Mouse (Mus musculus) left cerebral cortex, postnatal 4 days (tissue): Measurements from ENCODE around the gene Nrcam. TPM values are rescaled to one million over a fixed set of nuclear protein-coding genes. Genes with fewer than 3 reads are reported as not detected.
"Not testable (repeated sequence)": the region's sequence is repeated elsewhere in the genome, so short reads cannot be mapped to it uniquely, and the experiment has no call there.

Source experiments
- DNase-seq: peaks from one replicate; pipeline ENCODE4 v3.0.0-alpha.2; 2022
- intact Hi-C: fragments of 180-260 bp; cut with DNase I; formaldehyde crosslinking; loops from one replicate; pipeline ENCODE4 v1.15.1; 2025
- total RNA-seq, 2 experiments: library from RNA; stranded (reverse); gene quantifications; 2 replicates each; pipeline ENCODE4 v1.2.3; 2021

Gene Nrcam
- total RNA-seq: 100 to 1,000 TPM; 323 to 345 TPM

GRCm38 (mm10) chr12:44328381-44329315 is at the start of gene Nrcam:
Nrcam (plus strand) TSS chr12:44328885.
- intact Hi-C loops: loop anchor here (5.0 kb wide), 1 partner anchor 219 kb away; no protein-coding TSS in a partner anchor
- peak; percentile 82 for DNase-seq

- intact Hi-C loops, DNase-seq: not testable (repeated sequence)
Observed at GRCm38 (mm10) chr12:44280147-44280546, 48.5 kb upstream of the Nrcam start.

GRCm38 (mm10) chr12:44281534-44281933 is 47.2 kb upstream of the Nrcam start:
- no peak for DNase-seq
- intact Hi-C loops: no loop called here

- intact Hi-C loops: no loop called here
- DNase-seq: no peak
Observed at GRCm38 (mm10) chr12:44283378-44283777, 45.3 kb upstream of the Nrcam start.

- no peak for DNase-seq
- intact Hi-C loops: loop anchor here (5.0 kb wide), 1 partner anchor 260 kb away; no protein-coding TSS in a partner anchor
Observed at GRCm38 (mm10) chr12:44286992-44287391, 41.7 kb upstream of the Nrcam start.

GRCm38 (mm10) chr12:44292281-44292680 is 36.4 kb upstream of the Nrcam start:
- peak; percentile 73 for DNase-seq
- intact Hi-C loops: loop anchor here (5.0 kb wide), 1 partner anchor 280 kb away; no protein-coding TSS in a partner anchor

GRCm38 (mm10) chr12:44300793-44301192 is 27.9 kb upstream of the Nrcam start:
- DNase-seq: no peak
- intact Hi-C loops: no loop called here

- intact Hi-C loops: no loop called here
Observed at GRCm38 (mm10) chr12:44304012-44304411, 24.7 kb upstream of the Nrcam start.

GRCm38 (mm10) chr12:44304869-44305268 is 23.8 kb upstream of the Nrcam start:
- intact Hi-C loops: no loop called here
- no peak for DNase-seq

More at GRCm38 (mm10) chr12:44304012-44304411, 24.7 kb upstream of the Nrcam start:
- no peak for DNase-seq

- no peak for DNase-seq
- intact Hi-C loops: no loop called here
Observed at GRCm38 (mm10) chr12:44308221-44308620, 20.5 kb upstream of the Nrcam start.

- intact Hi-C loops: no loop called here
- no peak for DNase-seq
Observed at GRCm38 (mm10) chr12:44315212-44315611, 13.5 kb upstream of the Nrcam start.

- intact Hi-C loops: loop anchor here (5.0 kb wide), 1 partner anchor 222 kb away; no protein-coding TSS in a partner anchor
- DNase-seq: no peak
Observed at GRCm38 (mm10) chr12:44325091-44325490, 3.6 kb upstream of the Nrcam start.

- DNase-seq: peak; percentile 53
- intact Hi-C loops: loop anchor here (5.0 kb wide), 1 partner anchor 220 kb away; no protein-coding TSS in a partner anchor
Observed at GRCm38 (mm10) chr12:44327452-44327851, 1.2 kb upstream of the Nrcam start.

- intact Hi-C loops: loop anchor here (5.0 kb wide), 1 partner anchor 218 kb away; no protein-coding TSS in a partner anchor
Observed at GRCm38 (mm10) chr12:44329316-44330215, 881 bp downstream of the Nrcam start.

GRCm38 (mm10) chr12:44330216-44330719 is 1.6 kb downstream of the Nrcam start:
- peak; percentile 33 for DNase-seq
- intact Hi-C loops: no loop called here

More at GRCm38 (mm10) chr12:44329316-44330215, 881 bp downstream of the Nrcam start:
- peak; percentile 65 for DNase-seq

GRCm38 (mm10) chr12:44337136-44337640 is 8.5 kb downstream of the Nrcam start:
- intact Hi-C loops: loop anchor here (5.0 kb wide), 1 partner anchor 35 kb away; no protein-coding TSS in a partner anchor
- no peak for DNase-seq

- intact Hi-C loops: loop anchor here (5.0 kb wide), 1 partner anchor 34 kb away; no protein-coding TSS in a partner anchor
- DNase-seq: peak; percentile 18
Observed at GRCm38 (mm10) chr12:44338195-44338622, 9.5 kb downstream of the Nrcam start.

GRCm38 (mm10) chr12:44344075-44344474 is 15.4 kb downstream of the Nrcam start:
- intact Hi-C loops: no loop called here
- DNase-seq: peak; percentile 38

GRCm38 (mm10) chr12:44345251-44345650 is 16.6 kb downstream of the Nrcam start:
- intact Hi-C loops: no loop called here
- no peak for DNase-seq

GRCm38 (mm10) chr12:44346143-44346542 is 17.5 kb downstream of the Nrcam start:
- no peak for DNase-seq
- intact Hi-C loops: no loop called here
